Mouse (Mus musculus) testis, adult 2 months (tissue): Measurements from ENCODE around the gene Rpl5. TPM values are rescaled to one million over a fixed set of nuclear protein-coding genes. Genes with fewer than 3 reads are reported as not detected.
A peak's percentile ranks its signal among the peaks of the same experiment; 100 is the strongest.

Experiments
- H3K27ac ChIP-seq: fragments of 200-500 bp; 2 replicates; pipeline ENCODE4 v1.5.1; 2012; ENCODE audit warnings: low read depth, low read length; ENCODE audit not compliant: control insufficient read depth, insufficient read depth
- H3K27me3 ChIP-seq: fragments of 200-500 bp; 2 replicates; pipeline ENCODE4 v1.6.1; 2012; ENCODE audit warnings: mild to moderate bottlenecking, low read length, moderate library complexity; ENCODE audit not compliant: control insufficient read depth, insufficient read depth
- H3K36me3 ChIP-seq: fragments of 200-500 bp; 2 replicates; pipeline ENCODE4 v1.6.1; 2012; ENCODE audit warnings: mild to moderate bottlenecking, low read length; ENCODE audit not compliant: control insufficient read depth, insufficient read depth
- H3K4me1 ChIP-seq: fragments of 200-500 bp; 2 replicates; pipeline ENCODE4 v1.6.1; 2012; ENCODE audit warnings: low read length; ENCODE audit not compliant: control insufficient read depth, insufficient read depth
- H3K4me3 ChIP-seq: fragments of 200-500 bp; 2 replicates; pipeline ENCODE4 v1.5.1; 2012; ENCODE audit warnings: low read depth, mild to moderate bottlenecking, low read length, moderate library complexity, mixed read lengths; ENCODE audit not compliant: control insufficient read depth
- CTCF ChIP-seq: fragments of 200-500 bp; IDR thresholded peaks from 2 replicates; pipeline ENCODE4 v1.5.1; 2012; ENCODE audit warnings: low read depth, mild to moderate bottlenecking, inconsistent platforms, low read length, moderate library complexity; ENCODE audit not compliant: control insufficient read depth, insufficient read depth, insufficient replicate concordance
- POLR2A ChIP-seq: fragments of 200-500 bp; IDR thresholded peaks from 2 replicates; pipeline ENCODE4 v1.6.1; 2012; ENCODE audit warnings: low read depth, mild to moderate bottlenecking, inconsistent platforms, low read length, moderate library complexity; ENCODE audit not compliant: control insufficient read depth
- polyA plus RNA-seq: library from polyadenylated mRNA; depleted of rRNA; stranded (reverse); fragments of >200 nt; gene quantifications from 2 replicates; pipeline ENCODE4 v1.2.3, GENCODE M21; 2012

Rpl5 gene
- polyA plus RNA-seq, 1 experiment, result 20.7 TPM

DNA sequence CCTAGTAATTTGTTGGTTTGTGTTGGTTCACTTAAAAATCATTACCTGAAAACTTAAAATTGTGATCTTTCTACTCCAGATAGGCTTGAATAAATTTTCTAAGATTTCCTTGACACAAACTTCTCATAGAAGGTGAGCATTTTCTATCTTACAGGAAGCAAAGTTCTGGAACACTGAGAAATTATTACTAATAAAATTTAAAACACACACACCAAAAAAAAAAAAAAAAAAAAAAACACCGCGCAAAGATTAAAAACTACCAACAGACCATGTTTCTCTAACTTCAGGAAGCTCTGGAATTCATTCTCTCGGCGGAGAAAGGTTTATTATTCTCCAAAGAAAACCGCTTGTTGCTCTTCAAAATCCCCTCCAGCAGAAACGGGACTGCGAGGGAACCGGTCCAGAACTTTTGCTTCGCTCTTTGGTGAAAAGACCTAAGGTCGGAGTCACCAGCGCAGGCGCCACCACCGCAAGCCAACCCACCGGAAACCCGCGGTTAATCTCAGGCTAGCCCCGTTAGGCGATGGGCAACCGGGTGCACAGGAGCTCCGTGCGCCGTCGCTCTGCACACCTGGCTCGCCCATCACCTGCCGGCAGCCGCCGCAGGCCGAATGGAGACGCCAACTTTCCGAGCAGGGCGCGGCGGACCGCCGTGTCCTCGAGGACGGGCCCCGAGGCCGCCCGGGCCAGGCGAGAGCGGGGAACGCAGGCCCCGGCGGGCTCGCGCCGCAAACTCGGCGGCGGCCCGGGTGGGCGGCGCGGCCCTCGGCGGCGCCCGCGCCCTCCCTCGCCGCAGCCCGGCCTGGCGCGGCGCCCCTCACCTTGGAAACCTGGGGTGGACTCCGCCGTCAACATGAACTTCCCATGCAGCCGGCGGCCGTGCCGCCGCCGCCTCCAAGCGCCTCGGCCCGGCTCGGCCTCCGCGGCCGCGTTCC, 32.1 kb upstream of the Rpl5 start:
- peak overlapping the region; percentile 97 for H3K4me3 ChIP-seq
- peak overlapping the region; percentile 61 for H3K27ac ChIP-seq
- H3K4me1 ChIP-seq, result peaks cover 2% of the 10 kb centered on the region
- H3K36me3 ChIP-seq, result no peaks in the 10 kb centered on the region
- TF ChIP-seq CTCF, result no peak
- TF ChIP-seq POLR2A, result peak; percentile 27; the same call in 1 of the 2 replicates
- no peaks in the 10 kb centered on the region for H3K27me3 ChIP-seq

GRCm38 (mm10) chr5:107868905-107869424, 31.3 kb upstream of the Rpl5 start:
- peak overlapping the region; percentile 61 for H3K27ac ChIP-seq
- H3K36me3 ChIP-seq, result no peaks in the 10 kb centered on the region
- H3K4me3 ChIP-seq, result peak overlapping the region; percentile 97
- TF ChIP-seq CTCF (0 out of 2 replicates have a peak, but pooled peaks have one; percentile 12), POLR2A (peak; percentile 62)
- H3K27me3 ChIP-seq, result no peaks in the 10 kb centered on the region
- peaks cover 2% of the 10 kb centered on the region for H3K4me1 ChIP-seq

DNA sequence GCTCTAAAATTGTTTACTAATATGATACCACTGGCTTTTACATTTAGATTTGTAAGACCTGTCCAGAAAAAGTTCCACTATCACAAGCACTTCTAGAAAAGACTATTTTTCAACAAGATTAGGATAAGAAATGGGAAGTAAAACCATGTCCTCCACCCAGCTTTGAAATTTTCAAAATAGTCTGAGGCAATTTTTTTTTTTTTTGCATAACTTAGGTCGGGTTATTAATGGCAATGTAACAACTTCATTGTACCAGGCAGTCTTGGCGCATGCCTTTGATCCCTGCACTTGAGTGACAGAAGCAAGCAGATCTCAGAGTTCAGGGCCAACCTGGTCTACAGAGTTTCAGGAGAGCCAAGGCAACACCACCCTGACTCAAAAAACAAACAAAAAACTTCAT, 30.6 kb upstream of the Rpl5 start:
- TF ChIP-seq POLR2A (no peak), CTCF (no peak)
- Histone ChIP-seq H3K4me3 (no peak overlapping the region), H3K36me3 (no peaks in the 10 kb centered on the region)

DNA sequence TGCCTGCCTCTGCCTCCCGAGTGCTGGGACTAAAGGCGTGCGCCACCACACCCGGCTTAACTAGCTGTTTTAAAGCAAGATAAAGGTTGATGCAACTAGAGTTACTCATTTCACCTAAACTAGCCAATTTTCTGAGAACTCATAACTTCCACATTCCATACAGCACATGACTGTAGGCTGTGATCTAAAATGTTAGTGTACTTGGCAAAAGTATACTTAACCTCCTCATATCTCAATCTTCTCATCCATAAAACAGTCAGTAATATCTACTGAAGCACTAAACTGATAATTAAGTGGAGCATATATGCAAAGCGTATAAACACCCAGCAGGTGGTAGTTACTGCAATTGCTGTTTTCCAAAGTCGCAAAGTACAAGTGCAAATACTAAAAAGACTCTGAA, 27.0 kb upstream of the Rpl5 start:
- no peak overlapping the region for H3K4me3 ChIP-seq
- no peaks in the 10 kb centered on the region for H3K27me3 ChIP-seq
- H3K4me1 ChIP-seq, result peaks cover 2% of the 10 kb centered on the region
- TF ChIP-seq CTCF, result no peak
- TF ChIP-seq POLR2A, result no peak
- H3K27ac ChIP-seq, result no peak overlapping the region
- H3K36me3 ChIP-seq, result no peaks in the 10 kb centered on the region

More for the DNA sequence above, 30.6 kb upstream of the Rpl5 start:
- Histone ChIP-seq H3K27me3 (no peaks in the 10 kb centered on the region), H3K27ac (no peak overlapping the region), H3K4me1 (peaks cover 2% of the 10 kb centered on the region)

DNA sequence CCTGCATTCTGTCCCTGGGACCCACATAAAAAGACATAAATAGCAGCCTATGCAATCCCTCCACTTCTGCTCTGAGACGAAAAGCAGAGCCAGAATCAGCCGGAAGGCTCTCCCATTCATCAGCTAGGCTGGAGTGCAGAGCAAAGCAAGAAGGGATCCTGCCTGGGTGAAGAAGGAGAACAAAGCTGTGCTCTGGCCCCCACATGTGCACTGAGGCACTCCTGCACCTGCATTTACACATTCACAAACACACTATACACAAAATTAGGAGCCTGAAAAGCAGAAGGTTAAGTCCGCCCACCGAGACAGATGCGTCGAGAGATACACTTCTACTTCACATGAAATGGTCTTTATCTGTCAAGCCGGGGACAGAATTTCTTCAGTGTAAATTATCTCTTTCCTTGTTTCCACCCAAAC, 26.4 kb upstream of the Rpl5 start:
- no peak for TF ChIP-seq POLR2A
- no peak for TF ChIP-seq CTCF
- Histone ChIP-seq H3K4me3 (no peak overlapping the region), H3K4me1 (peaks cover 2% of the 10 kb centered on the region), H3K27me3 (no peaks in the 10 kb centered on the region), H3K27ac (no peak overlapping the region), H3K36me3 (no peaks in the 10 kb centered on the region)

DNA sequence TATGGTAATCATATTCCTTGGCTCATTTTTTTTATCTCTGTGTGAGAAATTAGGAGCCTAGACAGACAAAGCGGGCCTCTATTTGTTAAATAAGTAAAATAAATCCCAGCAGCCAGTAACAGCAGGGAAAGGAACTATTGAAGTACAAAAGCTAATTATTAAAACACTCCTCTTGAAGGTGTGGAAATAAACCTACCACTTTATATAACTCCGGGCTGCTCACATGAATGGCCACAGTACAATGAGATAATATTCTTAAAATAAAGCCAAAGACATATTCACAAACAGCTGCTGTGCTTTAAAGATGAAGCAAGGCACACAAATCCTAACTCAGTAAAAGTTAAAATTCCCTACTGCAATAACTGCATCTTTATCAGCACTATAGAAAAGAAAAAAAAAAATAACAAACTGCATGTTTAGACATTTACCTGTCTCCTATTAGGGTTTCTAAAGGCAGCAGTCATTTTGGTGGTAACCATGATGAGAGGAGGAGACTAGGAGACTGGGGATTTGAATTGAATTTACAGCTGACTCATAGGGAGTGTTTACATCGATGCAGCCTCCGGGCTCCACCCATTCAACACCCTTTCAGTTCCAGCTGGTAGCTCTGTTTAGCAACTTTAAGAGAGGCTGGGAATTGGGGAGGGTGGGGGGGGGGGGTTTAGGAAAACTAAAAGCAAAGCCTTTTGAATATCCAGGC, 25.6 kb upstream of the Rpl5 start, which contains the start of gene Evi5:
Gene Evi5 (minus strand): TSS at position 547 of the 700 bp plus-strand sequence.
- Histone ChIP-seq H3K27me3 (no peaks in the 10 kb centered on the region), H3K4me1 (no peaks in the 10 kb centered on the region; the same call in 1 of the 2 replicates), H3K4me3 (no peak within 1 kb of the TSS), H3K27ac (no peak within 1 kb of the TSS), H3K36me3 (no peaks in the 10 kb centered on the region)
- TF ChIP-seq POLR2A, result no peak
- TF ChIP-seq CTCF, result no peak

DNA sequence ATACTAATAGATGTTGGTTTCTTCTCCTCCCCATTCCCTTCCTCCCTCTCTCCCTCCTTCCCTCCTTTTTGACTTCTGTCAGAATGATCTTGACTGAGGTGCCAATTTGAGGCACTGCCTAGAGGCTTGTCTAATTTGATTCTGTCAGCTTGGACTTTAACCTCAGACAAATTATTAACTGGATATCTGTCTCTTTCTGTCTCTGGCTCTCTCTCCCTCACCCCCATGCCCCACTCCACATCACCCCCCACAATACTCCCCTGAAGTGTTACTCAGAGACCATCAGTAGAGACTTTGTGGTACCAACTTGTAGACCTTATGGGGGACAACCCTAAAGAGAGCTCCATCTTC, 25.1 kb upstream of the Rpl5 start:
- Histone ChIP-seq H3K4me1 (no peaks in the 10 kb centered on the region; the same call in 1 of the 2 replicates), H3K36me3 (no peaks in the 10 kb centered on the region), H3K27ac (no peak overlapping the region), H3K4me3 (no peak overlapping the region), H3K27me3 (no peaks in the 10 kb centered on the region)
- TF ChIP-seq POLR2A (no peak), CTCF (no peak)
